18 mouse cellular contexts compared by ENCODE assay signal in genomic region chr11:58970831-58971530, GRCm38 (mm10). TPM values are rescaled to one million over a fixed set of nuclear protein-coding genes. Genes with fewer than 3 reads are reported as not detected.
DNase-seq lines count a peak whose midpoint lies in the region; ATAC-seq and TF ChIP-seq lines count a peak whose summit lies in the region.
"Had no signal": no experiment of that assay in that cellular context is flagged by ENCODE, and none has a peak within 500 bp of the region (broad histone marks: within the 10 kb centered on the region; RNA-seq: fewer than 3 reads in every experiment).

No protein-coding gene starts in this region.

- H3K4me3 ChIP-seq in gastrocnemius, adult 2 months = no peak overlapping the region
- no peak overlapping the region for H3K4me3 ChIP-seq in kidney, postnatal 0 days (replicated peaks; ENCODE audit: low read depth, low read length)
- H3K4me3 ChIP-seq in thymus, adult 2 months (ENCODE audit: control insufficient read depth, insufficient read depth, low read length) = no peak overlapping the region
- H3K4me3 ChIP-seq: embryonic facial prominence, embryonic 13.5 days; forebrain, embryonic 13.5 days; heart, embryonic 13.5 days; hindbrain, embryonic 13.5 days had no signal

- H3K36me3 ChIP-seq in kidney, postnatal 0 days (ENCODE audit: insufficient read depth, low read length) = no peaks in the 10 kb centered on the region
- no peaks in the 10 kb centered on the region for H3K36me3 ChIP-seq in thymus, adult 2 months (ENCODE audit: control insufficient read depth, insufficient read depth, low read length)

- H3K4me2 ChIP-seq in kidney, postnatal 0 days (ENCODE audit: low read length) = no peak overlapping the region
- H3K4me2 ChIP-seq: embryonic facial prominence, embryonic 13.5 days; forebrain, embryonic 13.5 days; heart, embryonic 13.5 days; hindbrain, embryonic 13.5 days had no signal

- DNase-seq in gastrocnemius, adult 2 months = no peak
- no peak for DNase-seq in gastrocnemius, postnatal 4 days (ENCODE audit: low spot score in 2 of 2)
- no peak for DNase-seq in kidney, postnatal 0 days (ENCODE audit: low spot score)
- DNase-seq in kidney, postnatal 4 days = no peak
- peak; percentile 25 for DNase-seq in thymus, postnatal 4 days
- DNase-seq in thymus, adult 2 months = no peak
- no peak for DNase-seq in adrenal gland, adult 8-10 months
- DNase-seq: adrenal gland, adult 2 months; cerebellum, postnatal 10 days; kidney, adult 9 months; left cerebral cortex, postnatal 4 days had no signal

- H3K27ac ChIP-seq in gastrocnemius, adult 2 months = 0 out of 2 replicates have a peak overlapping the region, but pooled peaks have one; percentile 20
- peak overlapping the region; percentile 88; the same call in 1 of the 2 replicates for H3K27ac ChIP-seq in kidney, postnatal 0 days
- no peak overlapping the region for H3K27ac ChIP-seq in thymus, adult 2 months (ENCODE audit: control insufficient read depth, insufficient read depth, low read length)
- H3K27ac ChIP-seq: embryonic facial prominence, embryonic 13.5 days; forebrain, embryonic 13.5 days; heart, embryonic 13.5 days; hindbrain, embryonic 13.5 days had no signal

- 90% methylated on average over 21 of the region's 21 CpGs for WGBS in kidney, postnatal 0 days
- 97% methylated on average over 21 of the region's 21 CpGs for WGBS in thymus, adult 2 months

- ATAC-seq in kidney, postnatal 0 days (replicated peaks; ENCODE audit: low FRiP score, low read depth) = no peak; the same call in 1 of the 2 replicates
- ATAC-seq in CD4-positive, CD25-positive, alpha-beta regulatory T cell, adult 4 months = no peak
- ATAC-seq: forebrain, embryonic 13.5 days; Patski had no signal

- peaks cover 17% of the 10 kb centered on the region for H3K4me1 ChIP-seq in kidney, postnatal 0 days (replicated peaks; ENCODE audit: insufficient read depth, low read length)
- peaks cover 6% of the 10 kb centered on the region for H3K4me1 ChIP-seq in thymus, adult 2 months (replicated peaks; ENCODE audit: control insufficient read depth, insufficient read depth, low read length)
- H3K4me1 ChIP-seq: embryonic facial prominence, embryonic 13.5 days had no signal

- no peak overlapping the region for H3K9ac ChIP-seq in kidney, postnatal 0 days (ENCODE audit: low read depth, low read length)
- H3K9ac ChIP-seq: embryonic facial prominence, embryonic 13.5 days; forebrain, embryonic 13.5 days; hindbrain, embryonic 13.5 days had no signal

- no peaks in the 10 kb centered on the region for H3K27me3 ChIP-seq in kidney, postnatal 0 days (ENCODE audit: insufficient read depth, low read length)
- H3K27me3 ChIP-seq in thymus, adult 2 months (ENCODE audit: control insufficient read depth, insufficient read depth, low read length) = no peaks in the 10 kb centered on the region
- H3K27me3 ChIP-seq: embryonic facial prominence, embryonic 13.5 days; forebrain, embryonic 13.5 days; heart, embryonic 13.5 days; hindbrain, embryonic 13.5 days; Patski had no signal

- intact Hi-C loops in gastrocnemius, adult 2 months (cut with DNase I) = loop anchor here (10.0 kb wide), 1 partner anchor 224 kb away; the partner anchor contains the start of gene Guk1

- peak; percentile 13; the same call in 1 of the 2 replicates for TF ChIP-seq CTCF in gastrocnemius, adult 2 months (IDR thresholded peaks at IDR 0.05)
- TF ChIP-seq CTCF in kidney, postnatal 0 days (IDR thresholded peaks at IDR 0.05; ENCODE audit: low read depth) = peak; percentile 24; the same call in 1 of the 2 replicates
- TF ChIP-seq CTCF in thymus, adult 2 months (IDR thresholded peaks at IDR 0.05; ENCODE audit: borderline replicate concordance, control insufficient read depth, extremely low read depth, insufficient read depth, low read length, poor library complexity) = no peak

- TF ChIP-seq POLR2A in thymus, adult 2 months (IDR thresholded peaks at IDR 0.05; ENCODE audit: control insufficient read depth, extremely low read depth, insufficient read depth, low read length, poor library complexity) = no peak

- no peaks in the 10 kb centered on the region for H3K9me3 ChIP-seq in kidney, postnatal 0 days (replicated peaks; ENCODE audit: low read length)
- H3K9me3 ChIP-seq: embryonic facial prominence, embryonic 13.5 days; forebrain, embryonic 13.5 days; heart, embryonic 13.5 days; hindbrain, embryonic 13.5 days had no signal

RNA-seq across cellular contexts. Expression of gene Trim11, which starts 6.9 kb away (rescaled TPM):
- total RNA-seq in gastrocnemius, adult 2 months (2021) = 1 to 10 TPM; 7.2 to 7.9 TPM
- 10 to 100 TPM; 16.7 to 19.6 TPM for total RNA-seq in gastrocnemius, postnatal 4 days (2021)
- 16.3 and 16.7 TPM in 2 replicates for polyA plus RNA-seq in kidney, postnatal 0 days (2015; fragmentation: Nextera tagmentation; extraction: Ambion mirVana)
- 114 and 119 TPM in 2 replicates for polyA plus RNA-seq in thymus, adult 2 months (2012; rRNA removed)
- 10 to 100 TPM; 23.7 to 27.1 TPM for polyA plus RNA-seq in CD4-positive, CD25-positive, alpha-beta regulatory T cell, adult 4 months (2017; shearing (Covaris generic))
- 10 to 100 TPM; 23.2 to 38.7 (median 31.3) TPM for total RNA-seq in adrenal gland, adult 8-10 months (2022)

RNA-seq across cellular contexts. Expression of gene Hist3h2a, which starts 16.5 kb away (rescaled TPM):
- 10 to 100 TPM; 10.5 to 11.3 TPM for total RNA-seq in gastrocnemius, adult 2 months (2021)
- 10 to 100 TPM; 37.1 to 42.7 TPM for total RNA-seq in gastrocnemius, postnatal 4 days (2021)
- 40.9 and 41.2 TPM in 2 replicates for polyA plus RNA-seq in kidney, postnatal 0 days (2015; fragmentation: Nextera tagmentation; extraction: Ambion mirVana)
- 45.9 and 51.0 TPM in 2 replicates for polyA plus RNA-seq in thymus, adult 2 months (2012; rRNA removed)
- polyA plus RNA-seq in CD4-positive, CD25-positive, alpha-beta regulatory T cell, adult 4 months (2017; shearing (Covaris generic)) = 10 to 100 TPM in 1 of 2 experiments, 1 to 10 TPM in 1; 9.6 to 10.3 TPM
- total RNA-seq in adrenal gland, adult 8-10 months (2022) = 10 to 100 TPM; 18.8 to 28.5 (median 26.2) TPM

RNA-seq across cellular contexts. Expression of gene Trim17, which starts 16.5 kb away (rescaled TPM):
- under 1 TPM; 0.08 to 0.33 TPM for total RNA-seq in gastrocnemius, adult 2 months (2021)
- under 1 TPM; 0.23 to 0.29 TPM for total RNA-seq in gastrocnemius, postnatal 4 days (2021)
- 0.32 and 0.37 TPM in 2 replicates for polyA plus RNA-seq in kidney, postnatal 0 days (2015; fragmentation: Nextera tagmentation; extraction: Ambion mirVana)
- polyA plus RNA-seq in thymus, adult 2 months (2012; rRNA removed) = 0.31 and 0.47 TPM in 2 replicates
- under 1 TPM; 0.28 to 0.46 TPM for polyA plus RNA-seq in CD4-positive, CD25-positive, alpha-beta regulatory T cell, adult 4 months (2017; shearing (Covaris generic))
- total RNA-seq in adrenal gland, adult 8-10 months (2022) = under 1 TPM; 0.21 to 0.59 (median 0.46) TPM
- total RNA-seq: megakaryocyte-erythroid progenitor cell, adult 5-6 weeks had no signal

RNA-seq across cellular contexts. Expression of gene Hist3h2ba, which starts 22.3 kb away (rescaled TPM):
- not detected for total RNA-seq in gastrocnemius, adult 2 months (2021)
- 10 to 100 TPM in 1 of 2 experiments, 1 to 10 TPM in 1; 9.8 to 17.0 TPM for total RNA-seq in gastrocnemius, postnatal 4 days (2021)
- 43.9 and 45.8 TPM in 2 replicates for polyA plus RNA-seq in kidney, postnatal 0 days (2015; fragmentation: Nextera tagmentation; extraction: Ambion mirVana)
- 47.2 and 96.5 TPM in 2 replicates for polyA plus RNA-seq in thymus, adult 2 months (2012; rRNA removed)
- 1 to 10 TPM; 4.9 to 6.6 TPM for polyA plus RNA-seq in CD4-positive, CD25-positive, alpha-beta regulatory T cell, adult 4 months (2017; shearing (Covaris generic))
- 10 to 100 TPM in 2 of 4 experiments, 1 to 10 TPM in 2; 3.3 to 12.2 (median 7.8) TPM for total RNA-seq in adrenal gland, adult 8-10 months (2022)

RNA-seq across cellular contexts. Expression of gene Rnf187, which starts 32.3 kb away (rescaled TPM):
- total RNA-seq in gastrocnemius, adult 2 months (2021) = 100 to 1,000 TPM in 1 of 2 experiments, 10 to 100 TPM in 1; 95.2 to 101 TPM
- total RNA-seq in gastrocnemius, postnatal 4 days (2021) = 100 to 1,000 TPM; 161 to 162 TPM
- 238 and 249 TPM in 2 replicates for polyA plus RNA-seq in kidney, postnatal 0 days (2015; fragmentation: Nextera tagmentation; extraction: Ambion mirVana)
- polyA plus RNA-seq in thymus, adult 2 months (2012; rRNA removed) = 335 and 488 TPM in 2 replicates
- polyA plus RNA-seq in CD4-positive, CD25-positive, alpha-beta regulatory T cell, adult 4 months (2017; shearing (Covaris generic)) = 10 to 100 TPM in 1 of 2 experiments, 1 to 10 TPM in 1; 10.0 to 18.7 TPM
- total RNA-seq in adrenal gland, adult 8-10 months (2022) = 100 to 1,000 TPM; 179 to 200 (median 190) TPM
